Mouse (Mus musculus) hindbrain, embryonic 14.5 days (tissue): ENCODE measurements around the gene Gdf11. TPM values are rescaled to one million over a fixed set of nuclear protein-coding genes. Genes with fewer than 3 reads are reported as not detected.
A peak's percentile ranks its signal among the peaks of the same experiment; 100 is the strongest.

Source experiments
- ATAC-seq: fragments of 200-750 bp; cut with Nextera tagmentation; 2 replicates; pipeline ENCODE4 v1.8.0; 2017; ENCODE audit warnings: moderate number of reproducible peaks, mild to moderate bottlenecking, moderate TSS enrichment, moderate library complexity; ENCODE audit not compliant: low FRiP score
- DNase-seq: peaks from one replicate; pipeline ENCODE4 v3.0.0-alpha.2; 2015; ENCODE audit warnings: low spot score
- H3K27ac ChIP-seq: fragments of 300-500 bp; sonication (generic); 2 replicates; pipeline ENCODE4 v1.5.1; 2014; ENCODE audit warnings: mild to moderate bottlenecking, moderate library complexity
- H3K27me3 ChIP-seq: fragments of 300-500 bp; sonication (generic); 2 replicates; pipeline ENCODE4 v1.6.1; 2014; ENCODE audit warnings: mild to moderate bottlenecking, low read length, mixed read lengths; ENCODE audit not compliant: control insufficient read depth, insufficient read depth
- H3K36me3 ChIP-seq: fragments of 300-500 bp; sonication (generic); replicated peaks from 2 replicates; pipeline ENCODE4 v1.6.1; 2014; ENCODE audit not compliant: control insufficient read depth, insufficient read depth
- H3K4me1 ChIP-seq: fragments of 300-500 bp; sonication (generic); replicated peaks from 2 replicates; pipeline ENCODE4 v1.6.1; 2014; ENCODE audit warnings: antibody characterized with exemption, low read length, mixed read lengths; ENCODE audit not compliant: control insufficient read depth, insufficient read depth
- H3K4me2 ChIP-seq: fragments of 300-500 bp; sonication (generic); replicated peaks from 2 replicates; pipeline ENCODE4 v1.6.1; 2014; ENCODE audit warnings: mild to moderate bottlenecking, moderate library complexity
- H3K4me3 ChIP-seq: fragments of 300-500 bp; sonication (generic); replicated peaks from 2 replicates; pipeline ENCODE4 v1.5.1; 2014; ENCODE audit warnings: mild to moderate bottlenecking, low read length
- H3K9ac ChIP-seq: fragments of 300-500 bp; sonication (generic); 2 replicates; pipeline ENCODE4 v1.6.1; 2014
- H3K9me3 ChIP-seq: fragments of 300-500 bp; sonication (generic); 2 replicates; pipeline ENCODE4 v1.6.1; 2016; ENCODE audit warnings: low read length; ENCODE audit not compliant: control insufficient read depth
- WGBS: fragments of 180-500 bp; shearing (Covaris S2); extraction: QIAGEN DNeasy Blood & Tissue Kit; methylation state at CpG from one replicate; pipeline ENCODE4 v1.1.7; 2014; 5-methylcytosine and 5-hydroxymethylcytosine counted together
- polyA plus RNA-seq: library from polyadenylated mRNA; unstranded; fragments of >200 nt; fragmentation: Nextera tagmentation; extraction: Ambion mirVana; gene quantifications from 2 replicates; pipeline ENCODE4 v1.2.1, GENCODE M21; 2014

Gdf11 gene
- polyA plus RNA-seq, 1 experiment from 2014 or later = 5.9 TPM

DNA sequence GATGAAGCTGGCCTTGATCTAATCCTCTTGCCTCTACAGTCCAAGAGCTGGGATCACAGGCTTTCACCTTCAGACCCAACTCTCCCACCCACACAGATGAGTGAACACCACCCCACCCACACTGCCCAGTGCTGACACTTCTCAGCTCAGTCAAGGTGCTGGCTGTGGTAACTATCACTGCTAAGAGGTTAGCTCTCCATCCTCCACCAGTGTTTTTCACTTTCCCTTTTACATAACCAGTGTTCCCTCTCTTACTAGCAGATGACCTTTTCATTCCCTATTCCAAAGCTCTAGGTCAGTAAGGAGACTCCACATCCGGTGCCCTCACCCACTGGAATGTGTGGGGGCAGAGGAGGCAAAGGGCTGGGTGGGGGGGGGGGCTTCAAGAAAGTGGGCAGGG, 29.7 kb upstream of the Gdf11 start:
- 53% methylated on average over 1 of the region's 1 CpGs for WGBS
- no peak overlapping the region for H3K4me3 ChIP-seq
- peaks cover 13% of the 10 kb centered on the region; the same call in 1 of the 2 replicates for H3K36me3 ChIP-seq
- peaks cover 33% of the 10 kb centered on the region for H3K4me1 ChIP-seq
- H3K4me2 ChIP-seq = peak overlapping the region; percentile 62; the same call in 1 of the 2 replicates
- H3K27me3 ChIP-seq = no peaks in the 10 kb centered on the region
- 0 out of 2 replicates have a peak overlapping the region, but pooled peaks have one; percentile 7 for H3K27ac ChIP-seq
- no peaks in the 10 kb centered on the region for H3K9me3 ChIP-seq
- H3K9ac ChIP-seq = no peak overlapping the region
- DNase-seq (no peak), ATAC-seq (no peak)

DNA sequence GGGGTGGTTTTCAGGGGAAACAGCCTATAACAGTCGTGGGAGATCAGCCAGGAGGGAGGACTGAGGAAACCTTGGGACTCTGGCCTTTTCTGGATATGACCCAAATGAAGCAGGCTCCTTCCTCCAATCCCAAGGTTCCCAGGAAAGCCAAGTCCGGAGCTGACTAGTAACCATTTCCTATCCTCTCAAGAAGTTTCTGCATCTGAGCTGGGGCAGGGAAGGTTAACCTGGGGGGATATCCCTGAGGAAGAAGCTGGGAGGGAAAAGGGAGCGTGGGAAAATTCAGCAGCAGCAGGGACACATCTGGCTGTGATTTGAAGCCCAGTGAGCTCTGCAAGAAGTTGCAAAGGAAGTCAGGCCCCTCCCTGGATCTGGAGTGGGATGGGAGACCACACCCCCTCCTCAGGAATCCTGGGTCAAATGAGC, 29.2 kb upstream of the Gdf11 start:
- H3K36me3 ChIP-seq = peaks cover 15% of the 10 kb centered on the region; the same call in 1 of the 2 replicates
- peaks cover 33% of the 10 kb centered on the region for H3K4me1 ChIP-seq
- no peak overlapping the region for H3K4me2 ChIP-seq
- H3K4me3 ChIP-seq = no peak overlapping the region
- H3K9me3 ChIP-seq = no peaks in the 10 kb centered on the region
- H3K9ac ChIP-seq = no peak overlapping the region
- 0 out of 2 replicates have a peak overlapping the region, but pooled peaks have one; percentile 7 for H3K27ac ChIP-seq
- WGBS = 80% methylated on average over 3 of the region's 3 CpGs
- DNase-seq = no peak
- H3K27me3 ChIP-seq = no peaks in the 10 kb centered on the region
- no peak for ATAC-seq

GRCm38 (mm10) chr10:128919966-128920365, 28.4 kb upstream of the Gdf11 start:
- H3K9ac ChIP-seq = no peak overlapping the region
- H3K4me3 ChIP-seq = no peak overlapping the region
- no peaks in the 10 kb centered on the region for H3K9me3 ChIP-seq
- H3K4me1 ChIP-seq = peaks cover 33% of the 10 kb centered on the region
- no peak for DNase-seq
- ATAC-seq = no peak
- peak overlapping the region; percentile 69 for H3K27ac ChIP-seq
- peaks cover 15% of the 10 kb centered on the region; the same call in 1 of the 2 replicates for H3K36me3 ChIP-seq
- H3K4me2 ChIP-seq = no peak overlapping the region
- no peaks in the 10 kb centered on the region for H3K27me3 ChIP-seq
- WGBS = 83% methylated on average over 7 of the region's 7 CpGs

DNA sequence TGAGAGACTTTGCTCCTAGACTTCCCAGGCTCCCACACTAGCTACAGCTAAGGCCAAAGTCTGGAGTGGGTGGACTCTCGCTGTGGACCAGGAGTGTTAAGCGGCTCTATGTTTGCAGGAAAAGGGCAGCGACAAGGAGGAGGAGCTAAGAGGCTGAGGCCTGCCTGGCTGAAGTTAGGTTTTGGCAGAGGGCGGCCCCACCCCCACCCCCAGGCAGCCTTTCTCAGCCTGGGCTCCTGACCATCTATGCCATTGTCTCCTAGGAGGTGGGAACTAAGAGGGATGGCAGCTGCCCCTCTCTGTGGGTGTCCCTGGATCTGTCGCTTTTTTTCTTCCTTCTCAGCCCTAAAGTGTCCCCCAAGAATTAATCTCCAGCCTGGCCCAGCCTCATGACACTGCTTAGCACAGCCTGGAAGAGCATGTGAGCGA, 27.7 kb upstream of the Gdf11 start:
- DNase-seq (no peak), ATAC-seq (peak; percentile 12; the same call in 1 of the 2 replicates)
- 16% methylated on average over 6 of the region's 6 CpGs for WGBS
- Histone ChIP-seq H3K27me3 (no peaks in the 10 kb centered on the region), H3K4me3 (no peak overlapping the region), H3K4me2 (peak overlapping the region; percentile 23; the same call in 1 of the 2 replicates), H3K4me1 (peaks cover 33% of the 10 kb centered on the region), H3K9me3 (no peaks in the 10 kb centered on the region), H3K27ac (peak overlapping the region; percentile 69), H3K9ac (no peak overlapping the region; the same call in 1 of the 2 replicates), H3K36me3 (peaks cover 20% of the 10 kb centered on the region; the same call in 1 of the 2 replicates)

DNA sequence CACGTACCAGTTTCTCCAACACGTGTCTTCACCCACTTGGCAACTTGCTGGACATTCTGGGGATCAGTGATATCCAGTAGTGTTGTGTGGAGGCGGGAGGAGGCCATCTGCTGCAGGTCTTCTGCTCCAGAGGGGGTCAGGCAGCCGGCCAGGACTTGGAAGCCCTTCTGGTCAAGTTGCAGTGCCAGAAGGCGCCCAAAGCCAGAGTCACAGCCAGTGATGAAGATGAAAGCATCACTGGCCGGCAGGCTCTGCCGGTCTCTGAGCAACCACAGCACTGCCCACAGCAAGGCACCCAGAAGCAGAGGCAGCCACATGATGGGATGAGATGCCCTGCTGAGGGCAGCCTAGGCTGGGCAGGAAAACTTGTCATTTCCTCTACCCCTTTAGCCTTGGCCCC, 26.7 kb upstream of the Gdf11 start:
- no peak overlapping the region for H3K4me3 ChIP-seq
- 61% methylated on average over 7 of the region's 7 CpGs for WGBS

DNA sequence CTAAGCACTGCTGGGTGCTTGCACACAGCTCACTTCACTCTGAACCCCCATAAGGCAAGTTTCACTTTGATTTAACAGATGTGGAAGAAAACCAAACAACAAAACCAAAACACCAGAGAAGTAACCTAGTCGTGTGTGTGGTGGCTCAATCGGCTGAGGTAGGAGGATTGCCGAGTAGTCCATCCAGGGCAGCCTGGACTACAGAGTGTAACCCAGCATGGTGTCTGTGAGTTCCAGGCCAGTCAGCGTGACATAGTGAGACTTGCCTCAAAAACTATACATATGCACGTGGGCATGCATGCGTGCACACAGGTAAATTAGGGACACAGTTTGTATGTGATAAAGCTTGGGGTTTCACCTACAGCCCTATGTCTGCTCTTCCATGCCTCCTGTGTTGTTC, 25.9 kb upstream of the Gdf11 start:
- ATAC-seq (no peak), DNase-seq (no peak)
- H3K4me3 ChIP-seq = no peak overlapping the region
- no peak overlapping the region for H3K9ac ChIP-seq
- no peak overlapping the region for H3K4me2 ChIP-seq
- WGBS = 89% methylated on average over 6 of the region's 6 CpGs
- H3K9me3 ChIP-seq = no peaks in the 10 kb centered on the region
- peaks cover 24% of the 10 kb centered on the region for H3K4me1 ChIP-seq
- no peak overlapping the region for H3K27ac ChIP-seq
- no peaks in the 10 kb centered on the region for H3K27me3 ChIP-seq
- H3K36me3 ChIP-seq = peaks cover 20% of the 10 kb centered on the region; the same call in 1 of the 2 replicates

More for the DNA sequence above, 26.7 kb upstream of the Gdf11 start:
- Histone ChIP-seq H3K4me2 (no peak overlapping the region), H3K27me3 (no peaks in the 10 kb centered on the region), H3K4me1 (peaks cover 27% of the 10 kb centered on the region), H3K9me3 (no peaks in the 10 kb centered on the region), H3K9ac (no peak overlapping the region), H3K36me3 (peaks cover 20% of the 10 kb centered on the region; the same call in 1 of the 2 replicates), H3K27ac (peak overlapping the region; percentile 69)
- DNase-seq (no peak), ATAC-seq (no peak)

DNA sequence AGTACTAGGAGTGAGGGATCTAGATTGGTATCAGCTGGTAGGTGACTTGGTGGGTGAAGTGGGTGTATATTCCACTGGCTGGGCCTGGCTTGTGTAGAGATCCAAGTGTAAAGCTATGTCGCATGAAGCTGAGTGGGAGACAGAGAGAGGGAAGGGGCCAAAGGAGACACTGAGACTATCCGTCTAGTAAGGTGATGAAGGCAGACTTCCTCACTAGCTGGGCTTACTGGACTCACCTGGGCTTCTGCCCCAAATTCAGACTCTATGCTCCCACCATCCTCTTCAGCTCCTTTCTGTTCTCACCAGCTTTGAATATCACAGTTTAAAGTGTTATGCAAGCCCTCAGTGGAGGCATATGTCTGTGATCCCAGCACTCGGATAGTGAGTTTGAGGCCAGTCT, 25.1 kb upstream of the Gdf11 start:
- no peak overlapping the region for H3K9ac ChIP-seq
- no peak overlapping the region for H3K27ac ChIP-seq
- no peak overlapping the region for H3K4me2 ChIP-seq
- 0 out of 2 replicates have a peak, but pooled peaks cover 17% of the 10 kb centered on the region for H3K4me1 ChIP-seq
- peaks cover 20% of the 10 kb centered on the region; the same call in 1 of the 2 replicates for H3K36me3 ChIP-seq
- no peak overlapping the region for H3K4me3 ChIP-seq
- DNase-seq (no peak), ATAC-seq (no peak)
- H3K27me3 ChIP-seq = no peaks in the 10 kb centered on the region
- H3K9me3 ChIP-seq = no peaks in the 10 kb centered on the region
- WGBS = 94% methylated on average over 3 of the region's 3 CpGs

DNA sequence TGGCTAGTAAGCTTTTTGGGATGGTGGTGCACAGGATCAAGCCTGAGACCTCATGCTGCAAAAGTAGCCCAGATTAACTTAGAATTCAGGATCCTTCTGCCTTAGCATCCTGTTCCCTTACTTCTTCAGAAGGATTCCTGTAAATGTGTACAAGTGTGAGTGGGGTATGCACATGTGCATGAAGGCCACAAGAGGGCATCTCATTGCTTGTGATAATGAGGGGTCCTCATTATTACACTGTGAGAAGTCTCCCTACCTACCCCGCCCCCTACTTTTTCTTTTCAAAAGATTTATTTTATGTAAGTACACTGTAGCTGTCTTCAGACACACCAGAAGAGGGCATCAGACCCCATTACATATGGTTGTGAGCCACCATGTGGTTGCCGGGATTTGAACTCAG, 24.0 kb upstream of the Gdf11 start:
- no peaks in the 10 kb centered on the region for H3K27me3 ChIP-seq
- no peak overlapping the region for H3K4me3 ChIP-seq
- H3K36me3 ChIP-seq = peaks cover 20% of the 10 kb centered on the region; the same call in 1 of the 2 replicates
- ATAC-seq (no peak), DNase-seq (no peak)
- no peaks in the 10 kb centered on the region for H3K9me3 ChIP-seq
- 85% methylated on average over 2 of the region's 2 CpGs for WGBS
- no peak overlapping the region for H3K27ac ChIP-seq
- H3K9ac ChIP-seq = no peak overlapping the region
- no peak overlapping the region for H3K4me2 ChIP-seq
- H3K4me1 ChIP-seq = 0 out of 2 replicates have a peak, but pooled peaks cover 13% of the 10 kb centered on the region

DNA sequence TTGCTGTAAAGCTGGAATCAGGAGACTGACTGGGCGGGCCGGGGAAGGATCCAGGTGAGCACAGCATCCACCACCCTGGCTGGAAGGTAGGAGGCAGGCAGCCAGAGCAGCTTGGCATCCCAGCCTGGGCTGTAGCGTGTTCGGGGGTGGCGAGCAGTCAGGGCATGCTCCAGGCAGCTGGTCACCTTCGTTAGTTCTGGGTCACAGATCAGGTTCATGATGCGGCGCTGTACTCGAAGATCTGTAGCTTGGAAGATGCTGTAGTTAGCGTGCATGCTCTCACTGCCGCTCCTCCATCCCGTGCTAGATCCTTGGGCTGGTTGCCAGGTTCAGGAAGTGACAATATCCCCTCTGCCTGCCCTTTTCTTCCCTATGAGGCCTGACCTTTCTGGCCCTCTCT, 22.2 kb upstream of the Gdf11 start:
- 0 out of 2 replicates have a peak, but pooled peaks cover 2% of the 10 kb centered on the region for H3K27me3 ChIP-seq
- ATAC-seq = no peak
- H3K4me2 ChIP-seq = no peak overlapping the region
- H3K4me3 ChIP-seq = no peak overlapping the region
- no peak overlapping the region for H3K9ac ChIP-seq
- H3K36me3 ChIP-seq = peaks cover 20% of the 10 kb centered on the region; the same call in 1 of the 2 replicates
- peaks cover 14% of the 10 kb centered on the region; the same call in 1 of the 2 replicates for H3K4me1 ChIP-seq
- no peak for DNase-seq
- 73% methylated on average over 12 of the region's 12 CpGs for WGBS
- no peak overlapping the region for H3K27ac ChIP-seq
- H3K9me3 ChIP-seq = no peaks in the 10 kb centered on the region
